Mouse (Mus musculus) sigmoid colon, adult 10 weeks (tissue): ENCODE measurements around the gene Rfc5. TPM values are rescaled to one million over a fixed set of nuclear protein-coding genes. Genes with fewer than 3 reads are reported as not detected.

Experiments
- polyA plus RNA-seq: library from polyadenylated mRNA; stranded (reverse); fragments of 350-450 nt; fragmentation: Illumina TruSeq; extraction: RNeasy Lipid Tissue Mini Kit (QIAGEN cat#74804); gene quantifications from one replicate; pipeline ENCODE4 v1.2.3, GENCODE M21; 2014; ENCODE audit warnings: low read depth, low replicate concordance

Gene Rfc5
- 2.8 TPM for polyA plus RNA-seq

DNA sequence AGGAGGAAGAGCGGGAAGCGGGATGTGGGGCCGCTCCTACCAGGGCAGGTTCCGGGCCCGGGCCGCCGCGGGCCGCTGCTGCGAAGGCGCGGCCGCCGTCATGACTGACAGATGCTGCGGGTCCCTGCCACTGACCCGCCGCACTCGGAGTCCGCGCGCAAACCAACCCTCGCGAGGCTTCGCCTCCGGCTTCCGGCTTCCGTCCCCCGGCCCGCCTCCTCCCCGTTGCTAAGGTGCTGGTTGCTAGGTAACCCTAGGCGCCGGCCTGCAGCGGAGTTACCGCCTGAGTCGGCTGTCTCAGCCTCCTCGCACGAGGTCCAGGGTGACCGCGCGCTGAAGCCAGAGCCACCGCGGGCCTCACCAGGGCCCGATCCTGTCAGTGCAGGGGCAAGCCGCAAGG is at the start of gene Rfc5:
TSS of gene Rfc5 (minus strand) at position 171 of the 400 bp plus-strand sequence.

GRCm38 (mm10) chr5:117413507-117414501 is 25.0 kb upstream of the Rfc5 start, which contains the start of gene Ksr2:
Gene Ksr2, plus strand, starts transcription at chr5:117414000.

DNA sequence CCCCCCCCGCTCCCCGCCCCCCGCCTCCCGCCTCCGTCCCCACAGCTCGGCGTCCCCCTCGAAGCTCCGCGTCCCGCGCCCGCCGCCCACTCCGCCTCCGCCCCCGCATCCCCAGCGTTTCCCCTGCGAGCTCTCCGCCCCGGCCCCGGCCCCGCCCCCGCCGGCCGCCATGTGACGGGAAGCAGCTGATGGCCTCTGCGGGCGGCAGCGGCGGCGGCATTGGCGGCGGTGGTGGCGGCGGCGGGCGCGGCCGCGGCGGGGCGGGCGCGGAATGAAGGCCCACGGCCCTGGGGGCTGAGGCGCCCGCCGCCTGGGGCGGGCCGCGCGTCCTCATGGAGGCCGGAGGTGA is 31.7 kb downstream of the Rfc5 start, which contains the start of gene Wsb2:
TSS of gene Wsb2 (plus strand) at position 176 of the 349 bp plus-strand sequence.

Other genes starting within 250 kb of the Rfc5 start
- 20.9 TPM for gene Pebp1, start 101.4 kb downstream of the Rfc5 start, polyA plus RNA-seq
- gene Vsig10, start 70.0 kb downstream of the Rfc5 start, polyA plus RNA-seq, result 105 TPM
- 15.4 TPM for gene Wsb2, start 31.7 kb downstream of the Rfc5 start, polyA plus RNA-seq
- gene Ksr2, start 25.0 kb upstream of the Rfc5 start, polyA plus RNA-seq, result 0.16 TPM